Mouse (Mus musculus) ES-Bruce4 (cell line): ENCODE measurements at regions not wholly inside any gene's neighbourhood (a gene's known extent, or its start where the extent isn't known, plus 50 kb on each side); places are given as distances from the start of the nearest gene placed in this dataset.

Experiments used
- CTCF ChIP-seq: IDR thresholded peaks from one replicate; pipeline ENCODE4 v1.8.1; 2011; ENCODE audit warnings: low read depth, low read length
- EP300 ChIP-seq: IDR thresholded peaks from 2 replicates; pipeline ENCODE4 v1.6.1; 2011; ENCODE audit warnings: low read depth, low read length; ENCODE audit not compliant: insufficient read depth
- POLR2A ChIP-seq: IDR thresholded peaks from one replicate; pipeline ENCODE4 v1.8.1; 2011; ENCODE audit warnings: low read length; ENCODE audit not compliant: insufficient read depth

DNA sequence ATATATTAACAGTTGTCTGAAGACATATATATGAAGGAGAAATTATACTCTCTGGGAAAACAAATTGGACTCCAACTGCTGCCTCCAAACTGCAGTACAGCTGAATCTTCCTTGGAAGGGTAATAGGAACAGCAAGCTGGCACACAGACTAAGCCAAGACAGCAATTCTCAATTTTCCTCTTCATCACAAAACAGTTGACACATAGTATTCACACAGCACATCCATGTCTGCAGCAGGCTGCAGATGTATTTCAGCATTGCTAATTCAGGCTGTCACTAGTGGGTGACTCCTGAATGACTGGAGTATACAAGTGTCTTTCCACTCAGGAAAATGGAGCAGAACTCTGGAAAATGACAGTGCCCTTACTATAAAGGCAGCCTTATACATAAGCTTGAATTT, 327.7 kb upstream of the Rag2 start:
- TF ChIP-seq EP300, result no peak
- TF ChIP-seq CTCF, result no peak
- TF ChIP-seq POLR2A, result no peak
